Mouse (Mus musculus) right cerebral cortex, adult 18-20 months (tissue): ENCODE data around the gene Ap3b1.
"Not testable (repeated sequence)": the region's sequence is repeated elsewhere in the genome, so short reads cannot be mapped to it uniquely, and the experiment has no call there.

Source experiments
- DNase-seq: peaks from one replicate; pipeline ENCODE4 v3.0.0; 2022; ENCODE audit warnings: mixed read lengths

Ap3b1 gene

DNA sequence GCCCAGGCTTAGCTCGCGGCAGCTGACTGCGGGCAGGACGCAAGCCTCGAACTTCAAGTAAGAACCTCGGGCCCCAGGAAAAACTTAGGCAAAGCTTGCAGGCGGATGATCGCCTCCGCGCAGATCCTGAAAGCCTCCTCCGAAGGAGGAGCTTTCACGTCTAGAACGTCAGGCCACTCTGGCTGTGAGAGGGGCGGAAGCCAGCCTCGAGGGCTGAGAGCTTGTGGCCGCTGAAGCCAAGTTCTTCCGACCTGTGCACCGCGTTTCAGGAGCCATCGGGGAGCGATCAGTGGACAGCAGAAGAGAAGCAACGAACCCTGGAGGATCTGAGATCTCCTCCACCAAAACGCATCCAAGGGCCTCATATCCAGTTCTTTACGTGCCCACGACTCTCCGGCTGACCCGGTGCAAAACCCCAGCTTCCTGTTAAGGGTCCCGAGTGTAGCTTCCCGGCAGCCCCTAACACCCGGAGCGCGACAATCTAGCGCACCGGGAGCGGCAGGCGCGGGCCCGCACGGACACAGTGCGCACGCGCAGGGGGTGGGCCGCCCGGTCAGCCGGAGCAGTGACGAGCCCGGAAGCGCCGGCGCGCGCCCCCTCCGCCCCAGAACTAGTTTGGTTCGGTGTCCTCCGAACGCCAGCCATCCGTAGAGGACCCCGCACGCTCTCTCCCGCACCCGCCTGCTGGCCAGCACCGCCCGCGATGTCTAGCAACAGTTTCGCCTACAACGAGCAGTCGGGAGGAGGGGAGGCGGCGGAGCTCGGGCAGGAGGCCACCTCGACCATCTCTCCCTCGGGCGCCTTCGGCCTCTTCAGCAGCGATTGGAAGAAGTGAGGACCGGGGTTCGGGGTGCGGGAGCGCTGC lies at the start of gene Ap3b1:
TSS of gene Ap3b1 (plus strand) at position 560 of the 865 bp plus-strand sequence.
- peak; percentile 90 for DNase-seq

GRCm38 (mm10) chr13:94312812-94313211 lies 45.9 kb upstream of the Ap3b1 start:
- DNase-seq, result not testable (repeated sequence)

GRCm38 (mm10) chr13:94316975-94317511 lies 41.7 kb upstream of the Ap3b1 start:
- DNase-seq, result no peak

DNA sequence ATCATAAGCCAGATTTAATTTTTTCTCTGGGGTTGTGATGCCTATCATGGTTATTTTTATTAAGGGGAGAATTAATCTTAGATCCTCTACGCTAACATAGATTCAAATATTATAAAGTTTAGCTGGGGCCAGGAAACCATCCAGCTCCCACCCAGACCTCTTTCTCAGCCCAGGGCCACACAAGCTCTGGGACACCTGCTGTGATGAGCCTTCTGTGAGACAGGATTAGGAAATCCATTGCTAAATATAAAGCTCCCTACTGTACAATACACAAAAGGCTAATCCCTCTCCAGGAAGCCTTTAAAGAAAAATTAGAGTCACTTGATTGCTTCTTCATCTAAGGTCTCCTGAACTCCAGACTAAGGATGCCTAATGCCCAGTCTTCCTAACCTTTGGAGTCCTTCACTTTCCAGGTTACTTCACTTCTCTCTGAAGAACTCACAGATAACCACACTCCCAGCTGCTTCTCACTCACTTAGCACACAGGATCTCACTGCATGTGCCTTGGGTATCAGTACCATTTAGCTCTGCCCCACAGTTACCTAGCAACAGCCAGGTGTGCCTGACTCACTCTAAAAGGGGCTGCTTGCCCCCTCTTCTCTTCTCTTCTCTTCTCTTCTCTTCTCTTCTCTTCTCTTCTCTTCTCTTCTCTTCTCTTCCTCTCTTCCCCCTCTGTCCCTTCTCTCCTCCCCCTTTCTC lies 37.5 kb upstream of the Ap3b1 start:
- DNase-seq, result no peak

- DNase-seq, result no peak
Measured at GRCm38 (mm10) chr13:94322475-94322874, 36.3 kb upstream of the Ap3b1 start.

- DNase-seq, result no peak
Measured at GRCm38 (mm10) chr13:94328063-94328462, 30.7 kb upstream of the Ap3b1 start.

GRCm38 (mm10) chr13:94329005-94329404 lies 29.8 kb upstream of the Ap3b1 start:
- not testable (repeated sequence) for DNase-seq

DNA sequence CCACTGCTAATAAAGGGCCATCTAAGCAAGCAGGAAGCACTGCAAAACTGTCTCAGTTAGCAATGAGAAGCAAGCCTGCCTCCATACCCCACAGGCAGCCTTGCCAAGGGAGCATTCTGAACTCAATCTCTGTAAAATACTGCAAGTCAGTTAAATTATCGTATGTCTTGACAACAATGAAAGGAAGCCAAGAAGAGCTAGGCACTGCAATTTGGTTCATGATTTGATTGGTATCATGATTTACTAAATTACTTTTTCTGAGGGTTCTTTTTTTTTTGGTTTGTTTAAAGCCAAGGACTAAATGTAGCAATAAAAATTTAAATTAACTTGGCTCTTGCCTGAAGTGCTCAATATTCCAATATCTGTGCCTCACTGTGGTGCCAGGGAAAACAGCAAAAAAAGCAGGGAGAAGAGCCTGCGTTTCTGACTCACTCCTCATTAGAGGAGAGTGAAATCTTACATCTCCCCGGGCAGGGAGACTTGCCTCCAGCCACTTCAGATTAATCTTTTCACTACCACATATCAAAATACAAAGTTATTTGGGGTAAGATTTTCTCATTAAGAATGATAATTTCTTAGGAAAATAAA lies 28.3 kb upstream of the Ap3b1 start:
- no peak for DNase-seq

- no peak for DNase-seq
Measured at GRCm38 (mm10) chr13:94338357-94338756, 20.4 kb upstream of the Ap3b1 start.

DNA sequence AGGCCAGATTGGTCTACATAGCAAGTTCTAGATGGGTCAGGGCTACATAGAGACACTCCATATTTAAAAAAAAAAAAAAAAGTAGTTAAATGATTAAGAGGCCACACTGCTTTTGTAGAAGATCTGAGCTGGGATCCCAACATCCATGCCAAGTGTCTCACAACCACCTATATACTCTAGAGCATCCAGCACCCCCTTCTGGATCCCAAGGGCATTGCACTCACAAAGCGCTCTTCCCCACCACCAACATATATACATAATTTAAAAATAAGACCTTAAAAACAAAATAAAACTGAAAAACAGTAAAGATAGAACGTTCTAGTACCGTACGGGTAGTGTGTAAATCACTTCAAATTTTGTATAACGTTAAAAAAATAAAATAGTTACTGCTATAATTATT lies 15.6 kb upstream of the Ap3b1 start:
- DNase-seq, result no peak

DNA sequence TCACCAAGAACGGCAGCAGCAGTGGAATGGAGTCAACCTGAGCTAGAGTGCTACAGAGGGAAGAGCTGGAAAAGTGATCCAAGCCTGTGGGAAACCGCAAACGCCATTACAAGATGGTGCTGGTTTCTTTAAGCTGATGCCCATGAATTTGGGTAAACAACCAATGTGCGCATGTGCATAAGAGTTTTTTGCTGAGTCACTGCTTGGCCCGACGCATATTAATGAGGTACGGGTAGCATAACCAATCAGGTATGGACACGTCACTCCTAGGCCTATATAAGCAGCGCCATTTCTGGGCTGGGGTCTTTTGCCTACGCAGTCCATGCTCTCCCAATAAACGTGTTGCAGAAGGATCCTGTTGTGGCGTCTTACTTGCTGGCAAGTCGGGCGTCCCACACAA lies 14.2 kb upstream of the Ap3b1 start:
- not testable (repeated sequence) for DNase-seq

GRCm38 (mm10) chr13:94354584-94354983 lies 4.2 kb upstream of the Ap3b1 start:
- DNase-seq, result no peak

DNA sequence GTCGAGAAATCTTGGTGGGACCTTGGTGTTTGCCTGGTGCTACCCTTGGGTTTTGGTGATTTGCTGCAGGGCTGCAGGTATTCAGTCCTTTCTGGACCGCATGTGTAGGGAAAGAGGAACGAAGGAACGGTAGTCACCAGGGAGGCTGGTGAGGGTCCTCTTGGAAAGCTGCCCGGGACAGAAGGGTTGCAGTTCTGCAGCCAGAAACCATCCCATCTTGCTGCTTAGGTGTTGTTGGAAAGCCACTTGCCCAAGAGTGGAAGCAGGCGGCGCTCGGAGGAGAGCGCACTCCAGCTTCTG lies 709 bp upstream of the Ap3b1 start:
- DNase-seq, result no peak

DNA sequence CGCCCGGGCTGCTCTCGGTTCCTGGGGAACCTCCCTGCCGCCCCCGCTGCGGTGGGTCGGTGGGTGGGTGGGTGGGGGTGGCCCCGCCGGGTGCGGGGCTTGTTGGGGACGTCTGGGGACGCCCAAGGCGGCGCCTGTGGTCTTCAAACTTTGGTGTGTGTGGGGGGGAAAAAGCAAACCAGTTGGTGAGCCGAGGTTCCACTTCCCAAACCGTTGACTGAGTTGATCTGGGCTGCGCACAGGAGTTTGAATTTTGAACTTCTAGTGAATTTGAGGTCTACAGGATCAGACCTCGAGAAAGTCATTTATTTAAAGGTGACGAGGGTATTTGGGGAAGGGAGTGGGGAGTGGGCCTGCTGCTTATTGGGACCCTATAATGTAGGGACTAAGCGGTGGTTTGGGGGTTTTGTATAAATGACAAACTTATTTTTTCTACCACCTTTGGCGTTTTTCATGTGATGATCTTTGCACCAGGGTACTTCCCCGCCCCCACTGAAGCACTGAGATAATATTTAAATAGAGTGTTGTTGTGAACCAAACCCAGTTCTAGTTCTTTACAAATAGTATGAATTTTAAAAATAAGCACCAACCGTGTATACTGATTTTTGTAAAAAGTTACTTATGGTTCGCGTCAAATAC lies 641 bp downstream of the Ap3b1 start:
- DNase-seq, result no peak

DNA sequence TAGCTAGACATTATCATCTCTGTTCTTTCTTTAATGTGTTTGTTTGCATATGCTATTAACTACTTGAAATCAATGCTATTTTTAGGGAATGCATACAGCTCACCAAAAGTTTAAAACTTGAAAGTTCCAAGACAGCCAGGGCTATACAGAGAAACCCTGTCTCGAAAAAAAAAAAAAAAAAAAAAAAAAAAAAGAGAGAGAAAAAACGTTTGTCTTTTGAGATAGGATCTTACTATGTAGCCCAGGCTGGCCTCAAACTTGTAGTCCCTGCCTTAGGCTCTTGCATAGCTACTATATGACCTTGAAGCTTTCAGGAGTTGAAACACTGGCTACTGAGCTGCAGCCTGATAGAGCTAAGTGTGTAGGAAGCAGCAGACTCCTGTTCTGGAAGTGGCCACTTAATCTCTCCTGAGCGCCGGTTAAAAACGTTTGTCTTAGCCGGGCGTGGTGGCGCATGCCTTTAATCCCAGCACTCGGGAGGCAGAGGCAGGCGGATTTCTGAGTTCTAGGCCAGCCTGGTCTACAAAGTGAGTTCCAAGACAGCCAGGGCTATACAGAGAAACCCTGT lies 2.3 kb downstream of the Ap3b1 start:
- not testable (repeated sequence) for DNase-seq

GRCm38 (mm10) chr13:94364336-94364735 lies 5.6 kb downstream of the Ap3b1 start:
- no peak for DNase-seq

DNA sequence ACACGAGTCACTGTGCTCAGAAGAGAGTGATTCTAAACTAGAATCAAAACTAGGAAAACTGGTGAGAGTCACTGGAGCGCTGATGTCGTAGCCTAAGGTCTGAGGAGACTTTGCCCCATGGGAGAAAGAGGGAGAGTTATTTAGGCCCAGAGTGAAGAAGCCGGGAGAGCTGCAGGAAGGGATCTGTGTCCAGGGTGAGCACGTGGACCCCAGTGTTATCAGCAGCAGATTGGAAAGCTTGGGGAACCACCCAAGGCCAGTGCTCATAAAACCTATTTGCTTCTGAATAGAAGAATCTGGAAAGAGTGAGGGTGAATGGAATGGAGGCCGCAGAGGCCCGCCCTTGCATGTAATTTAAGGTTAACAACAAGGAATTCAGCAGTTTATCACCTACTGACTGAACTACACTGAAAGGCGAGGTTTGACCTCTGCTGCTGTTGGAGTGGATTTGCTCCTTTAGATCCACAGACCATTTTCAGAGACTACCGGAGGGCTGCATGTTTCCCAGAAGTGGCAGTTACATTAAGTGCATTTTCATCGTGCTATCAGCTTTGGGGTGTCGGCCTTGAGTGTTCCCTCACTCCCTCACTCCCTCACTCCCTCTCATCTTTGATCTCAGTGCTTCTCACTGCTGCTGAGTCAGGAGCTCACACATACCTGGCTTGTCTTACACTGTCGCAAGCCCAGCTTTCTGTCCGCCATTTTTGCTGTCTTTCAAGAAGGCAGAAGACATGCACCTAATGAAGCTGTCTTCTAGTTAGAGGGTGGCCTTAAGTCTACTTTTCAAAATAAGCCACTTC lies 6.5 kb downstream of the Ap3b1 start:
- no peak for DNase-seq

GRCm38 (mm10) chr13:94367869-94368268 lies 9.1 kb downstream of the Ap3b1 start:
- DNase-seq, result no peak

DNA sequence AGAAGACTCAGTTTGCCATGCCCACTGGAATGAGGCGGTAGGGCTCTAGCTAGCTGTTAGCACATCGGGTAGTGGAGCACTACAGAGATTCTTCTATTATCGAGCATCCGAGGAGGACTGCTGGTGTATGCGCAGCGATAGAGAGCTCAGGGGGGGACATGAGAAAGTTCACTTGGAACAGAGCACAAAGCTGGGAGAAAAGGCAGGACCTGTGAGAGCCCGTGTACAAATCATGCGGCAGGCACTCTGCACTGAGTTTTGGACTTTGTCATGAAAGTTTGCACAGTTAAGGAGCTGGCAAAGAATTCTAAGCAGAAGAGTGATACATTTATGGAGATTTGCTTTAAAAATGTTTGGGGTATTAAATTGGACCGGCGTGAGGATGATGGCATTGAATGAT lies 11.8 kb downstream of the Ap3b1 start:
- DNase-seq, result no peak

GRCm38 (mm10) chr13:94372066-94372465 lies 13.3 kb downstream of the Ap3b1 start:
- DNase-seq, result no peak

DNA sequence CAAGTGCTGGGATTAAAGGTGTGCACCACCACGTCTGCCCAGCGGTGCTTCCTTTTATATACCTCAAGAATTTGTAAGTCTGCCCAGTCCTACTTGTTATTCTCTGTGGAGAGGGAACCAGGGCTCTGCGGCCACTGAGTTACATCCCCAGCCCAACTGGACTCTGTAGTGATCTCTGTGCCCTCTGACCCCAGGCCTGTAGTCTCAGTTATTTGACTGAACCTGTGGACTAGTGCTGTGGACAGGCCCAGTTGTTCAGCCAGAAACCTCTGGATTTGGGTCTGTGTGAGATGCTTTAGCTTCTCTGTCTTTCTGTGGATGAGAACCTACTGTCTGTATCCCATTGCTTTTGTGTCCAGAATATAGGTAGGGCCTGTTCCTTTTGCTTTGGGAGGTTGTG lies 15.4 kb downstream of the Ap3b1 start:
- no peak for DNase-seq
